Mouse (Mus musculus) liver, adult 2 months (tissue): ENCODE measurements at regions not wholly inside any gene's neighbourhood (a gene's known extent, or its start where the extent isn't known, plus 50 kb on each side); places are given as distances from the start of the nearest gene placed in this dataset.
A peak's percentile ranks its signal among the peaks of the same experiment; 100 is the strongest.

Experiments used
- DNase-seq: peaks from one replicate; pipeline ENCODE4 v3.0.0-alpha.2; 2011; ENCODE audit warnings: low read depth, low spot score; ENCODE audit errors: extremely low read depth
- H3K27ac ChIP-seq: fragments of 200-500 bp; replicated peaks from 2 replicates; pipeline ENCODE4 v1.5.1; 2012; ENCODE audit warnings: low read depth, mild to moderate bottlenecking, control low read depth, inconsistent platforms, low read length; ENCODE audit not compliant: insufficient read depth
- H3K27me3 ChIP-seq: fragments of 200-500 bp; 2 replicates; pipeline ENCODE4 v1.6.1; 2012; ENCODE audit warnings: mild to moderate bottlenecking, moderate library complexity, low read length, inconsistent platforms; ENCODE audit not compliant: control insufficient read depth, insufficient read depth
- H3K36me3 ChIP-seq: fragments of 200-500 bp; 2 replicates; pipeline ENCODE4 v1.6.1; 2012; ENCODE audit warnings: low read length, inconsistent platforms; ENCODE audit not compliant: control insufficient read depth, insufficient read depth
- H3K4me1 ChIP-seq: fragments of 200-500 bp; 2 replicates; pipeline ENCODE4 v1.6.1; 2011; ENCODE audit warnings: low read length; ENCODE audit not compliant: control insufficient read depth, insufficient read depth
- H3K4me3 ChIP-seq: fragments of 200-500 bp; 2 replicates; pipeline ENCODE4 v1.5.1; 2011; ENCODE audit warnings: low read depth, mild to moderate bottlenecking, control low read depth, low read length, moderate library complexity; ENCODE audit not compliant: insufficient read depth
- H3K79me2 ChIP-seq: fragments of 200-500 bp; 2 replicates; pipeline ENCODE4 v1.6.1; 2012; ENCODE audit warnings: inconsistent platforms, mild to moderate bottlenecking, low read length, moderate library complexity; ENCODE audit not compliant: control insufficient read depth, insufficient read depth
- H3K9ac ChIP-seq: fragments of 200-500 bp; 2 replicates; pipeline ENCODE4 v1.6.1; 2012; ENCODE audit warnings: low read depth, mild to moderate bottlenecking, control low read depth, inconsistent platforms, low read length
- CTCF ChIP-seq: fragments of 200-500 bp; IDR thresholded peaks from 2 replicates; pipeline ENCODE4 v1.5.1; 2011; ENCODE audit warnings: low read depth, low read length, control low read depth
- POLR2A ChIP-seq: fragments of 200-500 bp; IDR thresholded peaks from 2 replicates; pipeline ENCODE4 v1.6.1; 2011; ENCODE audit warnings: low read length, control low read depth; ENCODE audit not compliant: insufficient read depth; ENCODE audit errors: extremely low read depth
- WGBS: fragments of 180-500 bp; shearing (Covaris S2); methylation state at CpG from one replicate; pipeline ENCODE4 v1.1.7; 2018; 5-methylcytosine and 5-hydroxymethylcytosine counted together

- H3K9ac ChIP-seq: no peak overlapping the region
- no peak for TF ChIP-seq POLR2A
- TF ChIP-seq CTCF: no peak
- no peak overlapping the region for H3K4me3 ChIP-seq
- WGBS: 61% methylated on average over 4 of the region's 4 CpGs
- no peaks in the 10 kb centered on the region for H3K79me2 ChIP-seq
- no peak for DNase-seq
- no peaks in the 10 kb centered on the region for H3K36me3 ChIP-seq
- no peak overlapping the region for H3K27ac ChIP-seq
- no peaks in the 10 kb centered on the region for H3K4me1 ChIP-seq
- H3K27me3 ChIP-seq: no peaks in the 10 kb centered on the region
These were observed 897.2 kb downstream of the Brinp1 start for GRCm38 (mm10) chr4:68056813-68057578.

GRCm38 (mm10) chr4:68022891-68023303 lies 931.3 kb downstream of the Brinp1 start:
- no peaks in the 10 kb centered on the region for H3K4me1 ChIP-seq
- 14% methylated on average over 2 of the region's 2 CpGs for WGBS
- no peak for TF ChIP-seq CTCF
- no peak for TF ChIP-seq POLR2A
- peak; percentile 36 for DNase-seq
- no peak overlapping the region for H3K4me3 ChIP-seq
- H3K27me3 ChIP-seq: no peaks in the 10 kb centered on the region
- no peak overlapping the region for H3K9ac ChIP-seq
- H3K79me2 ChIP-seq: no peaks in the 10 kb centered on the region
- H3K36me3 ChIP-seq: no peaks in the 10 kb centered on the region
- no peak overlapping the region for H3K27ac ChIP-seq

- no peaks in the 10 kb centered on the region for H3K36me3 ChIP-seq
- H3K27me3 ChIP-seq: no peaks in the 10 kb centered on the region
- TF ChIP-seq POLR2A (no peak), CTCF (no peak)
- no peaks in the 10 kb centered on the region for H3K79me2 ChIP-seq
- no peaks in the 10 kb centered on the region for H3K4me1 ChIP-seq
- no peak for DNase-seq
- no peak overlapping the region for H3K27ac ChIP-seq
- 40% methylated on average over 2 of the region's 2 CpGs for WGBS
- H3K4me3 ChIP-seq: no peak overlapping the region
- no peak overlapping the region for H3K9ac ChIP-seq
These were observed 942.8 kb downstream of the Brinp1 start for GRCm38 (mm10) chr4:68011371-68011770.

- WGBS: 75% methylated on average over 7 of the region's 7 CpGs
- TF ChIP-seq POLR2A (no peak), CTCF (no peak)
- DNase-seq: no peak
- Histone ChIP-seq H3K36me3 (no peaks in the 10 kb centered on the region), H3K4me3 (no peak overlapping the region), H3K27me3 (no peaks in the 10 kb centered on the region), H3K27ac (no peak overlapping the region), H3K4me1 (no peaks in the 10 kb centered on the region), H3K79me2 (no peaks in the 10 kb centered on the region), H3K9ac (no peak overlapping the region)
These were observed 959.4 kb downstream of the Brinp1 start for GRCm38 (mm10) chr4:67994796-67995283.

GRCm38 (mm10) chr4:67963456-67963855 lies 990.7 kb downstream of the Brinp1 start:
- no peak overlapping the region for H3K9ac ChIP-seq
- H3K36me3 ChIP-seq: no peaks in the 10 kb centered on the region
- H3K27ac ChIP-seq: no peak overlapping the region
- H3K79me2 ChIP-seq: no peaks in the 10 kb centered on the region
- DNase-seq: no peak
- H3K4me1 ChIP-seq: no peaks in the 10 kb centered on the region
- no peaks in the 10 kb centered on the region for H3K27me3 ChIP-seq
- H3K4me3 ChIP-seq: no peak overlapping the region
- no peak for TF ChIP-seq CTCF
- 83% methylated on average over 1 of the region's 1 CpGs for WGBS

- Histone ChIP-seq H3K4me3 (no peak overlapping the region), H3K79me2 (no peaks in the 10 kb centered on the region)
These were observed 1006.2 kb downstream of the Brinp1 start for GRCm38 (mm10) chr4:67948000-67948399.

More at GRCm38 (mm10) chr4:67948000-67948399, 1006.2 kb downstream of the Brinp1 start:
- TF ChIP-seq POLR2A: no peak
- no peak for TF ChIP-seq CTCF
- Histone ChIP-seq H3K9ac (no peak overlapping the region), H3K27ac (no peak overlapping the region), H3K4me1 (no peaks in the 10 kb centered on the region), H3K27me3 (no peaks in the 10 kb centered on the region), H3K36me3 (no peaks in the 10 kb centered on the region)
- DNase-seq: no peak
